Mouse (Mus musculus): ENCODE data around the gene Snu13. TPM values are rescaled to one million over a fixed set of nuclear protein-coding genes. Genes with fewer than 3 reads are reported as not detected.

Gene Snu13
- total and polyA plus RNA-seq, 2 experiments from 2014 or later, result 155 to 283 TPM

- H3K4me2 ChIP-seq (ENCODE audit: low read depth), result peak overlapping the region; percentile 92
- H3K9ac ChIP-seq, result peak overlapping the region; percentile 91
- DNase-seq, result no peak
- no peak for ATAC-seq
- no peaks in the 10 kb centered on the region for H3K9me3 ChIP-seq (ENCODE audit: low read length)
- peaks cover 8% of the 10 kb centered on the region for H3K4me1 ChIP-seq (ENCODE audit: insufficient read depth)
- H3K27ac ChIP-seq (ENCODE audit: low read depth, low read length), result no peak overlapping the region
- H3K4me3 ChIP-seq (ENCODE audit: low read depth, low read length), result peak overlapping the region; percentile 98
- WGBS, result 2% methylated on average over 26 of the region's 26 CpGs
- H3K36me3 ChIP-seq (ENCODE audit: insufficient read depth), result peaks cover 13% of the 10 kb centered on the region; the same call in 1 of the 2 replicates
- no peak for TF ChIP-seq CTCF (IDR thresholded peaks at IDR 0.05; ENCODE audit: low read depth)
- no peaks in the 10 kb centered on the region for H3K27me3 ChIP-seq (ENCODE audit: insufficient read depth, low read length)
Observed at GRCm38 (mm10) chr15:82046246-82046891, 1.0 kb downstream of the Snu13 start.

DNA sequence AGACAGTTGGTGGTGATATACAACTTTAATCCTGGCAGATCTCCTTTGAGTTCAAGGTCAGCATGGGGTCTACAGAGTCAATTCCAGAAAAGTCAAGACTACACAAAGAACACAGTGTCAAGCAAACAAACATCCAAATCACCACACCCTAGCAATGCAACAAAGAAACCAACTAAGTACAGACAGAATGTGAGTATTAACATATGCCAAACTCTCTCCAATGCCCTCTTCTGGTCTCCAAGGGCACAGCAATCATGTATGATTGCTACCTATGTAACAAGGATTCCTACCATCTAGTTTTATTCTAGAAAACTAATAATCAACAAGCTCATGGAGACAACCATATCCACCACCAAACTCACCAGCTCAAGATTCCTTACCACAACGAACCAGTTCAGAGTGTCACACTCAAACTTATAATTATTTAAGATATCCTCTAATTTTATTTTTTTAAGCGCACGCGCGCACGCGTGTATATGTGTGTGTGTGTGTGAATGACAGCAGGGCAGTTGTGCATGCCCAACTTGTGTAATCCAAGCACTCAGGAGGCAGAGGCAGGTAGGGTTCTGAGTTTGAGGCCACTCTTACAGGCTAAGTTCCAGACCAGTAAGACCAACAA is 3.1 kb downstream of the Snu13 start:
- H3K27me3 ChIP-seq (ENCODE audit: insufficient read depth, low read length), result no peaks in the 10 kb centered on the region
- no peak overlapping the region for H3K4me2 ChIP-seq (ENCODE audit: low read depth)
- H3K4me3 ChIP-seq (ENCODE audit: low read depth, low read length), result no peak overlapping the region
- WGBS, result 98% methylated on average over 7 of the region's 7 CpGs
- H3K9ac ChIP-seq, result no peak overlapping the region
- peaks cover 26% of the 10 kb centered on the region for H3K36me3 ChIP-seq (ENCODE audit: insufficient read depth)
- H3K9me3 ChIP-seq (ENCODE audit: low read length), result no peaks in the 10 kb centered on the region
- ATAC-seq (no peak), DNase-seq (peak; percentile 15)
- TF ChIP-seq CTCF (IDR thresholded peaks at IDR 0.05; ENCODE audit: low read depth), result peak; percentile 58
- H3K4me1 ChIP-seq (ENCODE audit: insufficient read depth), result peaks cover 8% of the 10 kb centered on the region
- H3K27ac ChIP-seq (ENCODE audit: low read depth, low read length), result no peak overlapping the region

DNA sequence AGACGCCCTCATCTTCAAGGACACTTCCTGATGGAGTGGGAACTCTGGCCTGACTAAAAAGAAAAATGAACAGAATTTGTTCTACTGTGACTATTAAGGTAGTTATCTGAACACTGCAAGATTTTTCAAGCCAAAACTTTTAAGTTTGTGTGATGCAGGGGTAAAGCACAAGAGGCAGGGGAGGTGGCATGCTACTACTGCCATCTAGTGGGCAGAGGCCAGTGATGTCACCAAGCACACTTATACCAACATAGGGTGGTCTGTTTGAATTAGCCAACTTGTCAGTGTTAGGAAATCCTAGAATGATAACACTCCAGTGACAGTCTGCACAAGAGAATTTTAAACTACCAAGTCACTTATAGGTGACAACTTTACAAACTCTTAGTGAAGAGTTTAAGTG is 6.7 kb downstream of the Snu13 start:
- WGBS, result 100% methylated on average over 1 of the region's 1 CpGs
- peak; percentile 86 for TF ChIP-seq CTCF (IDR thresholded peaks at IDR 0.05; ENCODE audit: low read depth)
- Histone ChIP-seq H3K4me2 (ENCODE audit: low read depth) (no peak overlapping the region), H3K4me3 (ENCODE audit: low read depth, low read length) (no peak overlapping the region), H3K27ac (ENCODE audit: low read depth, low read length) (no peak overlapping the region), H3K4me1 (ENCODE audit: insufficient read depth) (no peaks in the 10 kb centered on the region; the same call in 1 of the 2 replicates), H3K9ac (no peak overlapping the region), H3K9me3 (ENCODE audit: low read length) (no peaks in the 10 kb centered on the region), H3K27me3 (ENCODE audit: insufficient read depth, low read length) (no peaks in the 10 kb centered on the region), H3K36me3 (ENCODE audit: insufficient read depth) (peaks cover 55% of the 10 kb centered on the region)
- peak; percentile 88 for ATAC-seq
- DNase-seq, result peak; percentile 75

- WGBS, result 78% methylated on average over 12 of the region's 12 CpGs
- H3K4me2 ChIP-seq (ENCODE audit: low read depth), result no peak overlapping the region
- H3K36me3 ChIP-seq (ENCODE audit: insufficient read depth), result peaks cover 70% of the 10 kb centered on the region
- H3K4me1 ChIP-seq (ENCODE audit: insufficient read depth), result no peaks in the 10 kb centered on the region
- no peak overlapping the region for H3K27ac ChIP-seq (ENCODE audit: low read depth, low read length)
- H3K9ac ChIP-seq, result no peak overlapping the region
- DNase-seq (peak; percentile 53), ATAC-seq (no peak)
- H3K4me3 ChIP-seq (ENCODE audit: low read depth, low read length), result no peak overlapping the region
- no peaks in the 10 kb centered on the region for H3K27me3 ChIP-seq (ENCODE audit: insufficient read depth, low read length)
- no peaks in the 10 kb centered on the region for H3K9me3 ChIP-seq (ENCODE audit: low read length)
- peak; percentile 52 for TF ChIP-seq CTCF (IDR thresholded peaks at IDR 0.05; ENCODE audit: low read depth)
Observed at GRCm38 (mm10) chr15:82035904-82036689, 11.3 kb downstream of the Snu13 start.

DNA sequence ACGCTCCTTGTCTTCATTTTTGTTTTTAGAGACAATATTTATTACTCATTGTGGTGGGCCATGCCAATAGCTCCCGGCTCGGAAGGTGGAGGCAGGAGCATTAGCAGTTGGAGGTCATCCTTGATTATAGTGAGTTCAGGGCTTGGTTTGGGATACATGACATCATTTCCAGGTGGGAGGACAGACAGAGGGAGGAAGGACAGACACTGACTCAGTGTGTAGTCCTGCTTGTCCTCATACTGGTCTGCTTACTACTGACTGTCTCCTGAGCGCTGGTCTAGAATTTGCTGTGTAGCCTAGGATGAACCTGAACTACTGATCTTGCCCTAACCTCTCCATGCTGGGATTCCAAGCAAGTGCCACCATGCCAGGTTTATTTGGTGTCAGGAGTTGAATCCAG is 13.6 kb downstream of the Snu13 start, which contains the start of gene Desi1:
Gene Desi1 (minus strand): TSS at position 101 of the 400 bp plus-strand sequence.
- Histone ChIP-seq H3K4me2 (ENCODE audit: low read depth) (no peak within 1 kb of the TSS), H3K36me3 (ENCODE audit: insufficient read depth) (peaks cover 75% of the 10 kb centered on the region), H3K27me3 (ENCODE audit: insufficient read depth, low read length) (no peaks in the 10 kb centered on the region), H3K9ac (no peak within 1 kb of the TSS), H3K27ac (ENCODE audit: low read depth, low read length) (no peak within 1 kb of the TSS), H3K4me3 (ENCODE audit: low read depth, low read length) (no peak within 1 kb of the TSS), H3K4me1 (ENCODE audit: insufficient read depth) (no peaks in the 10 kb centered on the region), H3K9me3 (ENCODE audit: low read length) (no peaks in the 10 kb centered on the region)
- 90% methylated on average over 4 of the region's 4 CpGs for WGBS
- DNase-seq (no peak), ATAC-seq (no peak)
- no peak for TF ChIP-seq CTCF (IDR thresholded peaks at IDR 0.05; ENCODE audit: low read depth)

DNA sequence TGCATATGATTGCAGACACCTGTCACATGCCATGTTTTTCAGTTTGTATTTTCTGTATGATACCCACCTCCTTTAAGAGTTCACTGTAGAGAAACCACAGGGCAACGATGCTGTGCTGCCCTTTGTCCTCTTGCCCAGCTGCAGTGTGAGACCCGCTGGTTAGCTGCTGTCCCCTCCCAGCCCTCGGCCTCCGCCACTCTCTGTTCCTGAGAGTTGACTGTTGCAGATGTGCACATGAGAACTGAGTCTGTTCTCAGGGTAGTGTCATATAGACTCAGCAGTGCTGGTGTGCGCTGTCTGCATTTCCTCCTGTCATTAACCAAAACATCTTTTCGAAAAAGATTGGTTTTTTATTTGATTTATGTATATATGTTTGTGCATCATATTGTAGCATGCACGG is 15.0 kb downstream of the Snu13 start:
- DNase-seq (no peak), ATAC-seq (no peak)
- Histone ChIP-seq H3K4me2 (ENCODE audit: low read depth) (no peak overlapping the region), H3K27me3 (ENCODE audit: insufficient read depth, low read length) (no peaks in the 10 kb centered on the region), H3K4me3 (ENCODE audit: low read depth, low read length) (no peak overlapping the region), H3K4me1 (ENCODE audit: insufficient read depth) (no peaks in the 10 kb centered on the region), H3K9ac (no peak overlapping the region), H3K27ac (ENCODE audit: low read depth, low read length) (no peak overlapping the region), H3K36me3 (ENCODE audit: insufficient read depth) (peaks cover 73% of the 10 kb centered on the region), H3K9me3 (ENCODE audit: low read length) (no peaks in the 10 kb centered on the region)
- no peak for TF ChIP-seq CTCF (IDR thresholded peaks at IDR 0.05; ENCODE audit: low read depth)
- WGBS, result 88% methylated on average over 7 of the region's 7 CpGs

DNA sequence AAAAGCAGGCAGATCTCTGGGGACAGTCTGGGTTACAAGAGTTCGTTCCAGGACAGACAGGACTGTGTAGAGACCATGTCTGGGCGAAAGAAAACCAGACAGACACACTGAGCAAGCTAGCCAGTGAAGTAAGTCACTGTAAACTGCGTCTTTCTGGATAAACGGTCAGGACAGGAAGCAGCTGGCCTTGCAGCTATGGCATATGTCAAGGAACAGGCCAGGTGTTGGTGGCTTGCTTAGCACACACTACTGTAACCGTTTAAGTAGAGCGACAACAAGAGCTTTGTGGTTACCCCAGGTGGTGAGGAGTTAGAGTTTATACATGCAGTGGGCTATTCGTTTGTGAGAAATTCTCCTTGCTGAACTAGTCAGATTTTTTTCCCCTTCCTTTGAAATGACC is 19.7 kb downstream of the Snu13 start:
- WGBS, result 94% methylated on average over 7 of the region's 7 CpGs
- H3K36me3 ChIP-seq (ENCODE audit: insufficient read depth), result peaks cover 91% of the 10 kb centered on the region

More for the DNA sequence above, 19.7 kb downstream of the Snu13 start:
- no peak for DNase-seq
- Histone ChIP-seq H3K9ac (no peak overlapping the region), H3K4me1 (ENCODE audit: insufficient read depth) (no peaks in the 10 kb centered on the region), H3K4me3 (ENCODE audit: low read depth, low read length) (no peak overlapping the region), H3K9me3 (ENCODE audit: low read length) (no peaks in the 10 kb centered on the region), H3K4me2 (ENCODE audit: low read depth) (no peak overlapping the region), H3K27me3 (ENCODE audit: insufficient read depth, low read length) (no peaks in the 10 kb centered on the region), H3K27ac (ENCODE audit: low read depth, low read length) (no peak overlapping the region)
- no peak for ATAC-seq
- TF ChIP-seq CTCF (IDR thresholded peaks at IDR 0.05; ENCODE audit: low read depth), result no peak
